In the genomic region with DNA sequence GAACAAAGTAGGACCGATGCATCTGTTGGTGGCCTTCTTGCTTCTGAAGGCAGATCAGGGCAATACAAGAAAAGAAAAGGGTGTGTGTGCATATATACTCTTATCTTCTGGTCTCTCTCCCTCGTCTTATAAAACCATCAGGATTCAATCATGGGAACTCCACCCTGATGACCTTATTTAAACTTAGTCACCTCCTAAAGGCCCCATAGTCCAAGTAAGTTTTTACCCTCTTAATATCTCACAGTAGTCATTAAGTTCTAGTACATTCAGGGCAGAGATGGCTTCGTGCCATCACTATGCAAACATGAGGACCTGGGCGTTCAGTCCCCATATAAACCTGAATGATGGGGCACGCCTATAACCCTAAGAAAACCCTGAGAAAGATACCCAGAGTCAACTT, we compare ENCODE assay signal across 22 mouse cellular contexts. TPM values are rescaled to one million over a fixed set of nuclear protein-coding genes. Genes with fewer than 3 reads are reported as not detected.
DNase-seq lines count a peak whose midpoint lies in the region; ATAC-seq lines count a peak whose summit lies in the region.
"Had no signal": no experiment of that assay in that cellular context is flagged by ENCODE, and none has a peak within 500 bp of the region (broad histone marks: within the 10 kb centered on the region; RNA-seq: fewer than 3 reads in every experiment).

No protein-coding gene starts in this region.

- DNase-seq in large intestine, adult 2 months (ENCODE audit: low read depth, low spot score): peak; percentile 84
- DNase-seq in hindbrain, embryonic 14.5 days (ENCODE audit: low spot score): no peak
- DNase-seq in embryo, embryonic 9.5 days (ENCODE audit: extremely low spot score): no peak
- DNase-seq: adrenal gland, adult 2 months; adrenal gland, postnatal 10 days; adrenal gland, postnatal 25 days; cerebellum, adult 11 months; cerebellum, adult 18-20 months; cerebellum, adult 8-10 months; cerebellum, adult 9-11 months; cerebellum, postnatal 14 days; cerebellum, postnatal 36 days; embryo, embryonic 11 days had no signal

- H3K4me1 ChIP-seq in intestine, embryonic 16.5 days (ENCODE audit: control insufficient read depth, insufficient read depth, low read length): no peaks in the 10 kb centered on the region
- H3K4me1 ChIP-seq in hindbrain, embryonic 14.5 days (replicated peaks; ENCODE audit: control insufficient read depth, insufficient read depth, low read length): no peaks in the 10 kb centered on the region
- H3K4me1 ChIP-seq: embryonic facial prominence, embryonic 10.5 days; embryonic facial prominence, embryonic 12.5 days; forebrain, embryonic 10.5 days; forebrain, embryonic 12.5 days had no signal

- no peak overlapping the region for H3K27ac ChIP-seq in intestine, embryonic 16.5 days (ENCODE audit: low read length)
- H3K27ac ChIP-seq in hindbrain, embryonic 14.5 days: no peak overlapping the region
- H3K27ac ChIP-seq: embryonic facial prominence, embryonic 10.5 days; embryonic facial prominence, embryonic 12.5 days; forebrain, embryonic 10.5 days; forebrain, embryonic 12.5 days had no signal

- no peak overlapping the region for H3K9ac ChIP-seq in intestine, embryonic 16.5 days (ENCODE audit: low read depth, low read length)
- no peak overlapping the region for H3K9ac ChIP-seq in hindbrain, embryonic 14.5 days
- H3K9ac ChIP-seq: embryonic facial prominence, embryonic 12.5 days; forebrain, embryonic 12.5 days had no signal

- H3K36me3 ChIP-seq in intestine, embryonic 16.5 days (ENCODE audit: control insufficient read depth, insufficient read depth, low read length): no peaks in the 10 kb centered on the region
- no peaks in the 10 kb centered on the region for H3K36me3 ChIP-seq in hindbrain, embryonic 14.5 days (replicated peaks; ENCODE audit: control insufficient read depth, insufficient read depth)
- H3K36me3 ChIP-seq: embryonic facial prominence, embryonic 10.5 days; embryonic facial prominence, embryonic 12.5 days; forebrain, embryonic 10.5 days; forebrain, embryonic 12.5 days had no signal

- no peak overlapping the region for H3K4me2 ChIP-seq in intestine, embryonic 16.5 days (ENCODE audit: low read depth, low read length)
- H3K4me2 ChIP-seq in hindbrain, embryonic 14.5 days (replicated peaks): no peak overlapping the region
- H3K4me2 ChIP-seq: embryonic facial prominence, embryonic 12.5 days; forebrain, embryonic 12.5 days had no signal

- WGBS in intestine, embryonic 16.5 days: 60% methylated on average over 5 of the region's 5 CpGs
- 36% methylated on average over 5 of the region's 5 CpGs for WGBS in large intestine, adult 2 months
- 90% methylated on average over 5 of the region's 5 CpGs for WGBS in hindbrain, embryonic 14.5 days

- ATAC-seq in intestine, embryonic 16.5 days: peak; percentile 52
- ATAC-seq in hindbrain, embryonic 14.5 days (ENCODE audit: low FRiP score): no peak
- no peak for ATAC-seq in erythroblast, adult 5-6 weeks (replicated peaks; ENCODE audit: low FRiP score, poor library complexity, severe bottlenecking)
- ATAC-seq: forebrain, embryonic 14.5 days; forebrain, embryonic 16.5 days had no signal

- H3K9me3 ChIP-seq in intestine, embryonic 16.5 days (ENCODE audit: control insufficient read depth, low read length): no peaks in the 10 kb centered on the region
- H3K9me3 ChIP-seq in hindbrain, embryonic 14.5 days (ENCODE audit: control insufficient read depth, low read length): no peaks in the 10 kb centered on the region
- H3K9me3 ChIP-seq: embryonic facial prominence, embryonic 10.5 days; embryonic facial prominence, embryonic 12.5 days; forebrain, embryonic 10.5 days; forebrain, embryonic 12.5 days had no signal

- H3K4me3 ChIP-seq in intestine, embryonic 16.5 days (ENCODE audit: low read length): no peak overlapping the region
- H3K4me3 ChIP-seq in hindbrain, embryonic 14.5 days (replicated peaks; ENCODE audit: low read length): no peak overlapping the region
- H3K4me3 ChIP-seq: embryonic facial prominence, embryonic 10.5 days; embryonic facial prominence, embryonic 12.5 days; erythroblast, embryonic 14.5 days; forebrain, embryonic 10.5 days; forebrain, embryonic 12.5 days had no signal

- no peaks in the 10 kb centered on the region for H3K27me3 ChIP-seq in intestine, embryonic 16.5 days (replicated peaks; ENCODE audit: control insufficient read depth, insufficient read depth, low read length)
- no peaks in the 10 kb centered on the region for H3K27me3 ChIP-seq in hindbrain, embryonic 14.5 days (ENCODE audit: control insufficient read depth, insufficient read depth, low read length)
- H3K27me3 ChIP-seq: embryonic facial prominence, embryonic 12.5 days; forebrain, embryonic 12.5 days had no signal

RNA-seq across cellular contexts. Expression of gene Nr3c2, which starts 29.6 kb away (rescaled TPM):
- polyA plus RNA-seq in intestine, embryonic 16.5 days (2015; fragmentation: Nextera tagmentation; extraction: Ambion mirVana): 4.0 and 4.4 TPM in 2 replicates
- polyA plus RNA-seq in large intestine, adult 2 months (2012; rRNA removed): 5.4 and 11.6 TPM in 2 replicates
- 3.7 and 6.0 TPM in 2 replicates for polyA plus RNA-seq in hindbrain, embryonic 14.5 days (2014; fragmentation: Nextera tagmentation; extraction: Ambion mirVana)
- 0.21 and 0.38 TPM in 2 replicates for total RNA-seq in erythroblast, adult 5-6 weeks (2015; ENCODE audit: low replicate concordance)
- total RNA-seq in erythroblast, adult 5-6 weeks (2017; ENCODE audit: low replicate concordance): not detected in 2 replicates
- polyA plus RNA-seq: erythroblast, embryonic 14.5 days had no signal
